Mouse (Mus musculus) c-Kit-positive CD71-negative TER-119-negative erythroid progenitor cells, embryonic 14.5 days (primary cell): ENCODE measurements around the gene Galnt10.

Experiments used
- DNase-seq: peaks from one replicate; pipeline ENCODE4 v3.0.0-alpha.2; 2013; ENCODE audit warnings: low read depth

Gene Galnt10

GRCm38 (mm10) chr11:57643691-57644090 is 1.6 kb upstream of the Galnt10 start:
- no peak for DNase-seq

- no peak for DNase-seq
These were observed 811 bp upstream of the Galnt10 start for GRCm38 (mm10) chr11:57644245-57645017.

- DNase-seq, result no peak
These were observed 605 bp downstream of the Galnt10 start for GRCm38 (mm10) chr11:57645847-57646246.

GRCm38 (mm10) chr11:57646416-57646815 is 1.2 kb downstream of the Galnt10 start:
- DNase-seq, result no peak

GRCm38 (mm10) chr11:57646940-57647339 is 1.7 kb downstream of the Galnt10 start:
- no peak for DNase-seq

- DNase-seq, result no peak
These were observed 2.2 kb downstream of the Galnt10 start for GRCm38 (mm10) chr11:57647446-57647845.

- DNase-seq, result no peak
These were observed 3.1 kb downstream of the Galnt10 start for GRCm38 (mm10) chr11:57648196-57648800.

GRCm38 (mm10) chr11:57649269-57649668 is 4.0 kb downstream of the Galnt10 start:
- DNase-seq, result no peak

GRCm38 (mm10) chr11:57649671-57650070 is 4.4 kb downstream of the Galnt10 start:
- no peak for DNase-seq

- DNase-seq, result no peak
These were observed 5.6 kb downstream of the Galnt10 start for GRCm38 (mm10) chr11:57650867-57651266.

- no peak for DNase-seq
These were observed 6.1 kb downstream of the Galnt10 start for GRCm38 (mm10) chr11:57651281-57651810.

- no peak for DNase-seq
These were observed 7.1 kb downstream of the Galnt10 start for GRCm38 (mm10) chr11:57652206-57652922.

- DNase-seq, result no peak
These were observed 7.8 kb downstream of the Galnt10 start for GRCm38 (mm10) chr11:57652923-57653660.

GRCm38 (mm10) chr11:57653796-57654195 is 8.6 kb downstream of the Galnt10 start:
- DNase-seq, result no peak

GRCm38 (mm10) chr11:57654386-57654785 is 9.1 kb downstream of the Galnt10 start:
- no peak for DNase-seq

- DNase-seq, result no peak
These were observed 9.7 kb downstream of the Galnt10 start for GRCm38 (mm10) chr11:57654977-57655397.

GRCm38 (mm10) chr11:57655669-57656325 is 10.6 kb downstream of the Galnt10 start:
- no peak for DNase-seq

- no peak for DNase-seq
These were observed 11.5 kb downstream of the Galnt10 start for GRCm38 (mm10) chr11:57656602-57657275.

- DNase-seq, result no peak
These were observed 12.3 kb downstream of the Galnt10 start for GRCm38 (mm10) chr11:57657370-57658072.

- DNase-seq, result no peak
These were observed 13.0 kb downstream of the Galnt10 start for GRCm38 (mm10) chr11:57658214-57658613.
